Mouse (Mus musculus): ENCODE data around the gene Synj2. TPM values are rescaled to one million over a fixed set of nuclear protein-coding genes. Genes with fewer than 3 reads are reported as not detected.
"Not testable (repeated sequence)": the region's sequence is repeated elsewhere in the genome, so short reads cannot be mapped to it uniquely, and the experiment has no call there.

Gene Synj2
- total RNA-seq, 1 experiment from 2014 or later = 13.3 TPM

DNA sequence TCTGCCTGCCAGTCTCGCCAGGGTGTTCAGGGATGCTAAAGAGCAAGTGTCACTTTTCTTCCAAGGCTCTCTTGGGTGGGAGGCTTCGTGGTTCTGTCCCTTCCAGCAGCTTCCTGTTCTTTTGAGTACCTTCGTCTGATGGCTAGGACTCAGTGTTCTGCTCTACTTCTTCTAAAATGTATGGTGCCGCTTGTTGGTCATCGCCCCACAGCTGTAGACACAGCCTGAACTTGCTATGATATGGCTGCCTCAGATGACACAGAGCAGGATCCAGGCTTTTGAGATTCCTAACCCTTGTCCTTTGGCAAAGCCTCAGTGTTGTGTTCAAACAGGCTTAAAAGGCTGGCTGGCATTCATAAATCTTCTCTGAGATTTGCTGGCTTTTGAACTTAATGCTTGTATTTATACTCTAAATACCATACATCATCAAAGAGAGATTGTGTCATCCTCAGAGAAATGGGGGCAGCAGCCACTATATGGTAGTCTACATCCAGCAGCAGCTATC lies 58.0 kb downstream of the Synj2 start:
- no peak for DNase-seq

DNA sequence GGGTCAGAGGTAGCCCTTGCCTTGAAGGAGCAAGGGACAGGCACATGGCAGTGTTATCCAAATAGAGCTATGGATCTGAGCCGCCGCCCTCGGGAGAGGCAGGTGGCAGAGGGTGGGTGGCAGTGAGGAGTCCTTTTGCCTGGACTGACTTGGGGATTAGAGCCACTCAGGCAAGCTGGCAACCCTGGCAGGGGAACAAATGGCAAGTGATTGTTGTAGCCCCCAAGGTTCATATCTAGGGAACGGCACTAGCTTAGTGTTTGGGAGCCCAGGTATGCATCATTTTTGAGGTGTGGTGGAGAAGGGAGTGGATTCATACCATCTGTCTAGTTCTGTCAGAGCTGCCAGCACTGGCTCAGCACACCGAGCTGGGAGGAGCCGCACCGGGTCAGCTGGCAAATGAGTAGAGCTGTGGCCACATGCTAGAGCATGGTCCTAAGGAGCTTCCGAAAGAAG lies 59.8 kb downstream of the Synj2 start:
- DNase-seq = peak; percentile 56

DNA sequence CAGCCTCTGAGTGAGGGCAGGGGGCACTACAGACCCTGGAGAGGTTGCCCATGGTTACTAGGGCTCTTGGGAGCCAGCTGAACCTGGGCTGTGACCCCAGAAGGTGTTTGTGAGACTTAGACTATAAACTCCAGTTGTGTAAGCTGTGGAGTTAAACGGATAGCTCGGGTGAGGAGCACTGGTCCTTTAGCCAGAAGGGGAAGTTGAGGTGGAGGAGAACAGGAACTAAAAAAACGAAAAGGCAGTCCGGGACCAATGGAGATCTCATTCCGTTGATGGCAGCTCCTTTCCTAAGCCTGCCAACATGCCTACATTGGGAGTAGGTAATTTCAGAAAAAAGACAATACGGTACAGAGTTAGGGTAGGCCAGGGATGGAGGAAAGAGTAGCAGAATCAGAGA lies 60.3 kb downstream of the Synj2 start:
- no peak for DNase-seq

DNA sequence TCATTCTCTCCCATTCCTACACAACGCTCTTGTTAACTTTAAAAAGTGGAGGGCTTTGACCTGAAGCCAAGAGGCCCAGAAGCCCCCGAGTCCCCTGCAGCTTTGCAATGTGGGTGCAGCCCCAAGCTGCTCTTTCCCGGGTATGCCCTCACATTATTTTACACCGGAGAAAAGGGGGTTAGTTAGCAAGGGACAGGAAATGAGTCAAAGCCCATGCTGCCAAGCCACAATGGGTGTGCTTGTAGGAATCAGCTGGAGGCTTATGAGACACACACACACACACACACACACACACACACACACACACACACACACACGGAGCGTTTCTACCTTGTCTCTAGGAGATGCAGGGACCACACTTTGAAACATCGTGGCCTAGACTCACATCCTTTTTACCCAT lies 60.8 kb downstream of the Synj2 start:
- no peak for DNase-seq

DNA sequence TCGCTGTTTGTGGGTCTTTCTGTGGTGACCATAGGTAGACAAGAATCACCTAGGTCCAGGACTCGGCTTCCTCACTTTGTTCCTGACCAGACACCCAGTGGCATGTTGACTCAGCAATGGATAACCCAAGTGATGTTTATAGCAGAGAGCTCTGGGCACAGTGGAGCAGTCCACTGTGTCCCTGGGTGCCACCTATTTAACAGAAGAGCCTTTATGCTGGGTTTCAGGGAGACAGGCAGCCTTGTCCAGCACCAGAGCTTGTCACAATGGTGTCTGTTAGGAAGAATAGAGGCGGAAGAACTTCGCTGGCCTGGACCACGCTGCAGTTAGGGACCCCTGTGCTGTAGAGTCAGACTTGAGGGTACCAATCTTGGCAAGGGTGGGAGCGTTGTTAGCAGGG lies 61.5 kb downstream of the Synj2 start:
- DNase-seq = no peak

DNA sequence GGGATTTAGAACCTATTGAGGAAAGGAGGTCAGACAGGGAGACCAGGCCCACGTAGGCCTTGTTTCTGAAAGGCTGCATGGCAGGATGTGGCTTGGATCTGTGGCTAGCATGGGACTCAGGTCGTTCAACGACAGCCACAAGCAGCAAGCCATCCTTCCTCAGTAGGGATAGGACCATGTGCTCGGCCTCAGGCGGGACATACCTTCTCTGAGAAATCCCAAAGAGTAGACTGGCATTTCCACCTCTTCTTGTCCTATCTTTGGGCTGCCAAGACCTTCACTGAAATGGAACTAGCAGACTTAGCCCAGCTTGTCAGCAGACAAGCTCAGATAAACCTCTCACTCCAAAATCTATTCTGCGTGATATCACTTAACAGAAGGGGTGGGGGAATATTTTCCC lies 62.6 kb downstream of the Synj2 start:
- no peak for DNase-seq

DNA sequence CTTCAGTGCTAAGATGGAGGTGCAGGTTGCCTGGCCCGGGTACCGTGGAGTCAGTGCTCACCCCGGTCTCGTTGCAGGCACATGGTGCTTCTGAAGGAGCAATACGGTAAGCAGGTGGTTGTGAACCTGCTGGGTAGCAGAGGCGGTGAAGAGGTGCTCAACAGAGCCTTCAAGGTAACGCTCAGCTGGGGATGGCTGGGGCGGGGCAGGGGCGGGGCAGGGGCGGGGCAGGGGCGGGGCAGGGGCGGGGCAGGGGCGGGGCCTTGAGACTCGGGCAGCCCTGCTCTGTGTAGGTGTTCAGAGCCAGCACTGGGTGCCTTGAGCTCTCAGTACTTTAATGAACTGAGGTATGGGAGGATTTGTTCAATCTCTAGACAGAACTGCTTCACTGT lies 64.2 kb downstream of the Synj2 start:
- DNase-seq = no peak

DNA sequence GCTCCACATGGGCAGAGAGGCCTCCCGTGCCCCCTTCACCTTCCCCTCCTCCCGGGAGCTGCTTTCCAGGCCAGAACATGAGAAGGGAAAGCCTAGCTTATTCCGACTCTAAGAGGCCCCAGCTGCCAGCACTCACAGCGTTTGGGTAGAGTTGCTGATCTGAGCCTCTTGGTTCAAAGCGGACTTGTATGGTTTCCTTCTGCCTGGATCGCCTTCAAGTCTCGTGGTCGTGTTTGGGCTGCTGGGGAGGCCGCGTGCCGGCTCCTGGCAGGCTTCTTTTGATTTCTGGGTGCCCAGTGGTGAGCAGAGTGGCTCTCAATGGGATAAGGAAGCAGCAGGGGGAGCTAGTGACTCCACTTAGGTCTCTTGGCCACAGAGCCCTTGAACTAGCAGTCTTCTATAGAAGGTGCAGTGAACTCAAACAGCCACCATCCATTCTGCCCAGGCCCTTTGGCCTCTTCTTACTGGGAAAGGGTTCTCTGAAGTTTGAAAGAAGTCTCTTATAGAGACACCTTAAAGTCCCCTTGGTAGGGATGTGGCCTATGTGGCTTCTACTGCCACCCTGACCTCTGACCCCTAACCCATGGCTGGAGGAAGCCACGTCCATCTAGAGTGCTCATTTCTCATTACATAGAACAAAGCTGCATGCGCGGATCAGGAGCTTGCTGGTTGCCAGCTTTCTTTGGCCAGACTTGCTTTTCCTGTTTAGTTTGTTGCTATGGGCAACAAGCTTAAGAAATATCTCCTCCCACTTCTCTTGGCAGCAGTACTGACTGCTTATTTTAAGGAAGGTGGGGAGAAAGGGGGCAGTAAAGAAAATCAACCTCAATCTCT lies 64.8 kb downstream of the Synj2 start:
- peak; percentile 75 for DNase-seq

DNA sequence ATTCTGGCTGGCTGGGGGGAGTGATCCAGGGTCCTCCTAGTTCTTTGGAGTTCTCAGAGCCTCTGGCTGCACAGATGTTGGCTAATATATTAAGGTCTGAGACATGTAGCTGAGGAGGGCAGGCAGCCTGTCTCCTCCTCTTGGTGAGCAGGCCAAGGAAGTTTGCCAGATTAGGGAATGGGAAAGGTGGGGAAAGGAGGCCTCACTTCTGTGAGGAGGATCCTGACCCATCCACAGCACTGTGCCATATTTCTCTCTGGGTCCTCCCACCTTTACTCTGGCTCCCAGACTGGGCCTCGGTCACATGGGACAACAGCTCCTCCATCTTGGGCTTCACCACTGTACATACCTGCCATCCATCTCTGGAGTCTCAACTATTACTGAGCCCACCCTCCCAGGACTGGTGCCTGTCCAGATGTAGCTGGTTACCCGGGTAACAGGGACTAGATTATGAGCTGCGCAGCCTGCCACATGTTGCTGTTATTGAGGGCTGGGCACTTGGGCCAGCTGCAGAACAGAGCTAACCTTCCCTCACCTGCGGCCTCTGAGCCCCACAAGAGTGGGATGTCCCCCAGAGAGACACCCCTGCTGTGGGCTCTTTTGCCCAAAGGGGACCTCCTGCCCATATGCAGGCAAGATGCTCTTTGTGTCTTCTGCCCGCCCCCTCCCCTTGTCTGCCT lies 66.2 kb downstream of the Synj2 start:
- DNase-seq = no peak

DNA sequence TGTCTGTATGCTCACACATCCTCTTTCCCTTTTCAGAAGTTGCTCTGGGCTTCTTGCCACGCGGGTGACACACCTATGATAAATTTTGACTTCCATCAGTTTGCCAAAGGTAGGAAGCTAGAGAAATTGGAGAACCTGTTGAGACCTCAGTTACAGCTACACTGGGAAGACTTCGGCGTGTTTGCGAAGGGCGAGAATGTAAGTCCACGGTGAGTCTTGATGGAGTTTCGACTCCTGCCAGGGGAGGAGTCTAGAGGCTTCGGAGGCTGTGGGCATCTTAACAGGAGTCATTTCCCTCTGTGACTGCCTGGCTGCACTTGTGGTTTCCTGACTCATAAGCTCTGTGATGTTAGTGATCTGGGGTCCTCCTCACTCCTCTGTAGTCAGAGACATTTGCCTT lies 66.8 kb downstream of the Synj2 start:
- no peak for DNase-seq

DNA sequence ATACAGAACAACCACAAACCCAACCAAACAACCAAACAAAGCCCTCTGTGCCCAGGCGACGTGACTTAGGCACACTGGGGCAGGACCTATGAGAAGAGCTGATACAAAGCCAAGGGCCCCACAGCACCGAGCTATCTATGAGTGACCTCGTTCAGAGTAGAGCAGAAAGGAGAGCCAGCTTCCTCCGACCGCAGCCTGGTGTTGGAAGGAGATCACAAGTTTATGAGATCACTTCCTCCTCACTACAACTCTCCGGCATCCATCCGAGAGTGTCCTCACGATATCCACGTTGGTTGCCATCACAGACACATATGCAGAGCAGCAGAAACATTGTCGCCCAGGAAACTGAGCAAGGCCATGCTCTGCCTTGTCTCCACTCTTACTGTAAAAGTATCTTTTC lies 67.5 kb downstream of the Synj2 start:
- DNase-seq = no peak

DNA sequence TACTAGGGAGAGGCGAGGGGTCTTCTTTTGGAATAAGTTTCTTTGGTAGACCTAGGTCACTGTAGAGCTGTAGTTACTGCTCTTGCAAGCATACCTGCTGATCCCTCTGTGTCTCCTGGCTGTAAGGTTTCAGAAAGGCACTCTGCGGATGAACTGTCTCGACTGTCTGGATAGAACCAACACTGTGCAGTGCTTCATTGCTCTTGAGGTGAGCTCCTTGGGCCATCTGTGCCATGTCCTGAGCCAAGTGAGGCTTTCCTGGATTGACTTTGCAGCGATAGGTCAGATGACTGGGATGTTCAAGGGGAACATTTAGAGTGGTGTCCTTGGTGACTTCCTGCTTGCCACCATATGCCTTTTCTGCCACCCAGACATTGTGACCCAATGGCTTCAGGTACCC lies 68.5 kb downstream of the Synj2 start:
- no peak for DNase-seq

DNA sequence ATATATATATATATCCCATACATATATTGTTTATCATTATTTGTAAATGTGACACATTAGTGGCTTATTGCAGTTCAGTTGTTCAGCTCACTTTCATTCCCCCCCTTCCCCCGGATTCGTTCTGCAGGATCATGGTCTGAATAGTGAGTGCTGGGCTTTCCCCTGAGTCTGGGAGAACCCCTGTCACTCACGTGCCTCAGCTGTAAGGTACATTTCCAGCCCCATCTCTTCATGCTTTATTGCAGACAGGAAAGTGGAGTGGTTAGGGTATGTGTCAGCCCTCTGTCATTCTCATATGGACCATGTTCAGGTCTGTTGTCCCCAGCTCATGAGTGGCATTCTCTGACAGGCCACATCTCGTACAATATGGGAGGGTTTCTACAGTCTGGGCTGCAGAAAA lies 72.0 kb downstream of the Synj2 start:
- DNase-seq = no peak

DNA sequence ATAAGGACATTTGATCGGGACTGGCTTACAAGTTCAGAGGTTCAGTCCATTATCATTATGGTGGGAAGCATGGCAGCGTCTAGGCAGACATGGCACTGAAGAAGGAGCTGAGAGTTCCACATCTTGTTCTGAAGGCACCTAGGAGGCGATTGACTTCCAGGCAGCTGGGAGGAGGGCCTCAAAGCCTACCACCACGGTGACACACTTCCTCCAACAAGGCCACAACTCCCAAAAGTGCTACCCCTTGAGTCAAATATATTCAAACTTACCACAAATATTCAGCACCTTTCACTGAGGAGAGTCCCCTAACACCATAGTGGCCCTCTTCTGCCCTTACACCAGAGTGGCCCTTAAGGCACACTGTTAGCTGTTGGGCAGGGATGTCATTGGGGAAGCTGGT lies 73.9 kb downstream of the Synj2 start:
- DNase-seq = no peak

DNA sequence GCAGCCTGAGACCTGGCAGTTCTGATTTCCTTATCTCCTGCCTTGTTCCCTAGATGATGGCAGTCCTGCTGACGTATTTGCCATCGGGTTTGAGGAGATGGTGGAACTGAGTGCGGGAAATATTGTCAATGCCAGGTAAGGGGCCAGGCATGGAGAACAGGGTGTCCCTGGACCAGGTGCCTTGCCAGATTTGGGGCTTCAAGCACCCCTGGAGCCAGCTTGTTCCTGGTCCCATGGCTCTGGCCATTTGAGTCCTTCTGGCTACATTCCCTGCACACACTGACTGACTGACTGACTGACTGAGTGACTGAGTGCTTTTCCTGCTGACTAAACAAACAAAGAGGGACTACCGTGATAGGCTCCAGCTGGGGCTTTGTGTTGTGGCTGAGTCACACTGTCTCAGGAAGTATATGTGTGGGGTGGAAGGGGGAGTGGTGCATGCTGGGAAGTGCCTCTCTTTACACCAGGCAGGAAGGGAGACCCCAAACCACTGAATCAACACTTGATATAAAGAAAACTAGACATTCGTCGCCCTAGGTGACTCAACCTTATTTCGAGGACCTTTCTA lies 75.2 kb downstream of the Synj2 start:
- peak; percentile 42 for DNase-seq

DNA sequence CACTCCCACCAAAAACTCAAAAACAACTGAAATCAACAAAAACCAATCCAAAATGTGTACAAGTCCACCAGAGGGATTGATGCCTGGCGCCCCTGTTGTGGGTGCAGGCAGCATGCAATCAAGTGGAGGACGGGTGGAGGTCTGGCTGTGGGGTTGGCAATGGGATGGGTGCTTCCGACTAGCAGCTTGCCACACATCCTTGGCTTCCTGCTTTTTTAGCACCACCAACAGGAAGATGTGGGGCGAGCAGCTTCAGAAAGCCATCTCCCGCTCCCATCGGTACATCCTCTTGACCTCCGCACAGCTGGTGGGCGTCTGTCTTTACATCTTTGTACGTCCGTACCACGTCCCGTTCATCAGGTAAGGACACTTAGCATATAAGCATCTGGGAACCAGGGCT lies 76.2 kb downstream of the Synj2 start:
- DNase-seq = no peak

DNA sequence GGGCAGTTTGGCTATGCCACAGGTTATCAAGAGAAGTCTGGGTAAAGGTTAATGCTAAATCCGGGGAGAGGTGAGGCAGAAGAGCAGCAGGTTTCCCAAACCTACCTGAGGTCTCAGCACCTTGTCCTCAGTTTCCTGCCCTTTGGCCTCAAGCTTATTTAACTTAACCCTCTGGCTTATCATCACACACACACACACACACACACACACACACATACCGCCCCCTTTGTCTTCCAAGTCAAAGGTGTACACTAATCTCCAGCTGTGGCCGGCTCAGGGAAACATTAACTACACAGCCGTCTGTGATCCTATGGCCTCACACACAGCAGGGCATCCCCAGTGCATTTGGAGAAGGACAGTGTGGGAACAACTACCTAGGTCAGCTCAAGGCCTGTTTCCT lies 77.3 kb downstream of the Synj2 start:
- no peak for DNase-seq

DNA sequence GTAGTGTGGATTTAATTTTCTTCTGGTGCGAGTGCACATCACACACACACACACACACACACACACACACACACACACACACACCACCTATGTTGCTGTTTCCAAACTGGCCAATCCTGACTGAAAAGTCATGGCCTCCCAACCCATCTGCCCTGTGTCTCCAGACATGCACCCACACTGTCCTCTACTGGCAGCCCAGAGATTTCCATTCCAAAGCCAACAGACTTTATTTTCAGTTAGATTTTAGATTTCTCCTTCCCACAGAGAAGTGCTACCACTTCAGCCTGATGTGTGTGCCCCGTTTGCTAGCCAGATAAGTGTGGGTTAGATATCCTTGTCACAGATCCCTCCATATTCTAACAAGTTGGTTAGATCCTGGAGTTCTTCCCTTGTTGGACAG lies 78.7 kb downstream of the Synj2 start:
- DNase-seq = peak; percentile 78

DNA sequence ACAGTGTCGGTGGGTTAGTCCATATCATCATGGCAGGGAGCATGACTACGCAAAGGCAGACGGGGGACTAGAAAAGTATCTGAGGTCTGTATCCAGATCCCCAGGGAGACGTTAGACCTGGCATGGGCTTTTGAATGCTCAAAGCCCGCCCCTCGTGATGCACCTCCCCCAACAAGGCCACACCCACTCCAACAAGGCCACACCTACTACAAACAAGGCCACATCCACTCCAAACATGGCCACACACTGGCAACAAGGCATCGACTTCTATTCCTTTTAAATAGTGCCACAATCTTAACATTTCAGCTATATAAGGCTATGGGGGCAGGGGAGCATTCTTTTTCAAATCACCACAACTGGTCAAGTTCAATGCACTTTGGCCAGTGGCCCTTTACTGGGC lies 79.6 kb downstream of the Synj2 start:
- DNase-seq = peak; percentile 53

DNA sequence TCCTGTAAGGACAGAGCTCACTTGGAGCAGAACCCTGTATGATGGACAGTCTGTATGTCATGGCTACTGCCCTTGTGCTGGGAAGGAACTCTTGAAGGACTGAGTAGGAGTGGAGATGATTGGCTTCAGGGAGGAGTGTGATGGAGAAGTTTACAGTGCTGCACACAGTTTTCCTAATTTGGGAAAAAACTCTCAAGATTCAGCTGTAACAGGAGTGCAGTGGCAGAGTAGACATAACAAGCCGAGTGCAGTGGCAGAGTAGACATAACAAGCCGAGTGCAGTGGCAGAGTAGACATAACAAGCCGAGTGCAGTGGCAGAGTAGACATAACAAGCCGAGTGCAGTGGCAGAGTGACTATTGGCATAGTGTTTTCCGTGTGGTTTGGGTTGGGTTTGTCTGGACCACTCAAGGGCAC lies 80.3 kb downstream of the Synj2 start:
- not testable (repeated sequence) for DNase-seq

DNA sequence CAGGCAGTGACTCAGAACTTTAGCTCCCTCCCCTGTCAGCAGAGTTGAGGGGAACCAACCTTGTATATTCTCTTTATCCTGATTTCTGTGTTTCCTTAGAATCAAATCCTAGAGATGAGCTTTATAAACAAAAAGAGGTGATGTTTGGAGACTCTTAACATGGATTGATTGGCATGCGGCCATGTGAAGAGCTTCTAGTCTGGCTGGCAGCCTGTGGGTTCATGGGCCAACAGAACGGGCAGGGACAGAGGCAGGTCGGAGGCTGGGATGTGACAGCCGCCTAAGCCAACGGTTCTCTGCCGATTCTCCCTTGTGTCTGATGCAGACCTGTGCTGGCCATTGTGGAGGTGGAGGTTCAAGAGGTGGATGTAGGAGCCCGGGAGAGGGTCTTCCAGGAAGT lies 84.8 kb downstream of the Synj2 start:
- DNase-seq = no peak

DNA sequence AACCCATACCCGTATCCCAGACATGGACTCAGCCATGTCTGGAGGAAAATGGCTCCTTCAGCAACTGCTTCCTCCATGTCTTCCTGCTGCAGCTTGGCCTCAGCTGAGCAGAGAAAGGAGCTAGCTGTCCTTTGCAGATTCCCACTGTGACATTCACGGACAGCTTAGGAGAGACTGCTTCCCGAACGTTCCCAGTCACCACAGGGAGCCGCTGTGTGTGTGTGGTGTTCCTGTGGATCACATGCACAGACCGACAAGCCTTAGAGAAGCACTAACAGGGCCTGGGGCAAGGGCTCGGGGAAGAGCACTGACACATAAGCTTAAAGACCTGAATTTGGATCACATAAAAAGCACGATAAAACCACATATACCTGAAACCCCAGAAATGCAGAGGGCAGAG lies 94.6 kb downstream of the Synj2 start:
- DNase-seq = no peak

DNA sequence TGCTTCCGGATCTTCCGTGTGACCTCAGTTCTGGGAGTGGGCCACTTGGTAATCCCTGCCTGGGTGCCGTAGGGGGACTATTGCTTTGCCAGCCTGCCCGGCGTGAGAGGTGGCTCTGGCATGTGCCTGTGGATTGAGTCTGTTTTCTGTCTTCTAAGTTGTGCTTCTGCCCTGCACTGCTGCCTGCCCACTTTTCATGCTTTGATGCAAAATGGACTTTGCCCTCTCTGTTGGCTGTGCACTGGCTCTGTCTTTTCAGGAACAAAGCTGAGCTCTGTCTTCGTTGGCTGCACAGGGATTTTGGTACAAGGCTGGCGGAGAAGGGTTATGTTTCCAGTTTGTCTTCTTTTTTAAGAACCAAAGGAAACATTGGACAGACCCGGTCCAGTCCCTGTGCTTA lies 95.4 kb downstream of the Synj2 start:
- DNase-seq = no peak
